Mouse (Mus musculus) bone marrow macrophage, adult 2 months (primary cell): ENCODE results near the gene Spdef. TPM values are rescaled to one million over a fixed set of nuclear protein-coding genes. Genes with fewer than 3 reads are reported as not detected.

Source experiments
- H3K27ac ChIP-seq: 2 replicates; pipeline ENCODE4 v1.5.1; 2012; ENCODE audit warnings: low read depth, low read length; ENCODE audit not compliant: insufficient read depth
- H3K4me1 ChIP-seq: 2 replicates; pipeline ENCODE4 v1.6.1; 2012; ENCODE audit warnings: low read length; ENCODE audit not compliant: control insufficient read depth, insufficient read depth
- H3K4me3 ChIP-seq: 2 replicates; pipeline ENCODE4 v1.5.1; 2012; ENCODE audit warnings: mild to moderate bottlenecking, low read length, moderate library complexity; ENCODE audit not compliant: insufficient read depth
- CTCF ChIP-seq: IDR thresholded peaks from 2 replicates; pipeline ENCODE4 v1.5.1; 2012; ENCODE audit warnings: low read depth, mild to moderate bottlenecking, low read length, moderate library complexity
- POLR2A ChIP-seq: IDR thresholded peaks from 2 replicates; pipeline ENCODE4 v1.6.1; 2012; ENCODE audit warnings: mild to moderate bottlenecking, low read depth, low read length, borderline replicate concordance
- polyA plus RNA-seq: library from polyadenylated mRNA; stranded (reverse); fragments of >200 nt; gene quantifications from 2 replicates; pipeline ENCODE4 v1.2.4, GENCODE M21; 2012; ENCODE audit not compliant: missing spikeins, insufficient read depth, insufficient read length

The Spdef gene
- not detected in 2 replicates for polyA plus RNA-seq

DNA sequence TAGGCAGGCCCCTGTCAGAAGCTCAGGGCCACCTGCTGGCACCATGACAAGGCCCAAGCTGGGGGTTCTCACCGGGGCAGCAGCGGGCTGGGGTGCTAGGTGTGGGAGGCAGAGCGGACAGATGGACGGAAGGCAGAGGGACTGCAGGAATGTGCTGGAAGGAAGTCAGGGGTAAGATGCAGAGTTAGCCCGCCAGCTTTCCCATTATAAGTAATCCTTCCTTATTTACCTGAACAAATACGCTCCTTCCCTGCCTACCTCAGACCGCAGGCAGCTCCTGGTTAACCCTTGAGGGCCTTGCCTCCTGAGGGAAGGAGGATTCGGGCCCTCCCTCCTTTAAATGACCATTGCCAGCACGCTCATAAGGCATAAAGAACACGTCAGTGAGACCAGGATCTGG, at the start of gene Spdef:
Spdef (minus strand) TSS at position 186 of the 400 bp plus-strand sequence.
- no peak for TF ChIP-seq POLR2A
- no peak for TF ChIP-seq CTCF

DNA sequence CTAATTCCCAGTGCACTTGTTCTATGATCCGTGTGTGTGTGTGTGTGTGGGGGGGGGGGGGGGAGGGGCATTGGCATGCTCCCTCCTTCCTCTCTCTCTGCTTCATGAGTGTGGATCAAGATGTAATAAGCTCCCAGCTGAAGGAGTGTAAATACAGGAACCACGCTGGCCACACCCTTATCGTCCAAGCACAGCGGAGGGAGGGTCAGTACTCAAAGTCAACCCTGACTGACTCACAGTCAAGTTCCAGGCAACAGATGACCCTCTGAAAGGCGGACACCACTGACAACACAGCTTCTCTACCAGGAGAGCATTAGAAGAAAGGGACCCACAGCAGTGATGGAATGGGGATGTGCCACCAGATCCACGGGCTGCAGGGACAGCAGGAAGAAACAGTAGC, 49.1 kb upstream of the Spdef start:
- Histone ChIP-seq H3K27ac (peak overlapping the region; percentile 41), H3K4me1 (peaks cover 39% of the 10 kb centered on the region), H3K4me3 (no peak overlapping the region)
- no peak for TF ChIP-seq CTCF
- TF ChIP-seq POLR2A = no peak

More for the DNA sequence above, at the start of gene Spdef:
- Histone ChIP-seq H3K27ac (no peak within 1 kb of the TSS), H3K4me3 (no peak within 1 kb of the TSS), H3K4me1 (no peaks in the 10 kb centered on the region)

DNA sequence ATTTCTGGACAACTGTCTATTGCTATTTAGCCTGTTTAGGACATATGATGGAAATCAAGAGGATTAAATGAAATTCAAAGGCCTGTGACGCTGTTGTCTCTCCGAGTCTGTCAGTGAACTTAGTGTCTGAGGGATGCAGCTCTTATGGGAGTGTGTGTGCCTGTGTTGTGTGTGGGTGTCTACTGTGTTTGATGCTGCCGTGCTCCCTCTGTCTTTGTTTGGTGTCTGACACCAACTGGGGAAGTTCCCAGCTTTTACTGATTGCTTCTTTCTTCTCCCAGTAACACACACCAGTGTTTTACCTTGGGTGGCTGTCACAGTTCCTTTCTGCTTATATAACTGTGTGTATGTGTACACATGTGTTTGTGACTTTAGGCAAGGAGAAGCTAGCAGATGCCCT, 45.4 kb upstream of the Spdef start:
- TF ChIP-seq CTCF (no peak), POLR2A (no peak)
- Histone ChIP-seq H3K27ac (no peak overlapping the region), H3K4me1 (peaks cover 19% of the 10 kb centered on the region), H3K4me3 (no peak overlapping the region)

DNA sequence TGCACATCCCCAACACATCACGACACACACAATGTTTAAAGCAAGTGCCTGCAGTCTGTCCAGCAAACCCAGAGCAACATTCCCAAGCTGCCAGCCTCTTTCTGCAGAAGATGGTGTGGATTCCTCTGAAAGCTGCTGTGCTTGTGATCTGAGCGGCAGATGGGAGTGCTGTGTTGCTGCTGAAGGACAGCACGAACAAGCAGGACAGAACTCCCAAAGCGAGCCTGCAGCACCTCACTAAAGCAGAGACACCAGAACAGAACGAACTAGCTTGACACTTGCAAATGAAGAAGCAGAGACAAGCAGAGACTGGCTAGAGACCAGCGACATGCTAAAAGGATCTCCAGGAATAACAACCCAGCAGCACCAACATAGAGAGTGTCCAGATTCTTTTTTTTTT, 42.9 kb upstream of the Spdef start:
- TF ChIP-seq CTCF (no peak), POLR2A (no peak)
- Histone ChIP-seq H3K4me3 (no peak overlapping the region), H3K4me1 (peaks cover 14% of the 10 kb centered on the region), H3K27ac (no peak overlapping the region)

DNA sequence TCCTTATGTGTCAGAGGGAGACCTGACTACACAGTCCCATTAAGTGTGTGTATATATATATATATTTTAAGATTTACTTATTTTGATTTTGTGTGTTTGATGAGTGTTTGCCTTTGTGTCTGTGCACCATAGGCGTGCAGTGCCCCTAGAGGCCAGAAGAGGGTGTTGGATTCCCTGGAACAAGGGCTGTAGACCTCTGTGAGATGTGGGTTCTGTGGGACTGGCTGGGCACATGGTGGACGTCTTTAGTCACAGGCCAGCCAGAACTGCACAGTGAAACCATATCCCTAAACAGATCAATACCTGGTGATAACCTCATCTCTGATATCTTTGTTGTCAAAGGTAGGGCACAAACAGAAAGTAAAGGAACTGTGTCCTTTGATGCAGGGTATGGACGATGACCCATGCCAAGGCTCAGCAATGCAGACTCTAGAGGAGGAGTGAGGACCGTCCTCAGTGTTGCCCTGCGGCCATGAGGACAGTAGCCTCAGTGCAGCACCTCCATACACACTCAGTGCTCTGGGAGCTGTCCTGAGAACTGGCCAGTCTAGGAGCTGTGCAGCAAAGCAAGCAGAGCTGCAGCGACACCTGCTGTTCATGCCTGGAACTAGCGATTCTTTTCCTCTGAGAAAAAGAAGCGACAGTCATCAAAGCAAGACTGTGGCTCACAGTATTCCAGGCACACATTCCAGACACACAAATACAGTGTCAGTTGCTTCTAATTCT, 40.2 kb upstream of the Spdef start:
- Histone ChIP-seq H3K4me3 (no peak overlapping the region), H3K27ac (no peak overlapping the region), H3K4me1 (peaks cover 21% of the 10 kb centered on the region)
- TF ChIP-seq CTCF = no peak
- TF ChIP-seq POLR2A = no peak

DNA sequence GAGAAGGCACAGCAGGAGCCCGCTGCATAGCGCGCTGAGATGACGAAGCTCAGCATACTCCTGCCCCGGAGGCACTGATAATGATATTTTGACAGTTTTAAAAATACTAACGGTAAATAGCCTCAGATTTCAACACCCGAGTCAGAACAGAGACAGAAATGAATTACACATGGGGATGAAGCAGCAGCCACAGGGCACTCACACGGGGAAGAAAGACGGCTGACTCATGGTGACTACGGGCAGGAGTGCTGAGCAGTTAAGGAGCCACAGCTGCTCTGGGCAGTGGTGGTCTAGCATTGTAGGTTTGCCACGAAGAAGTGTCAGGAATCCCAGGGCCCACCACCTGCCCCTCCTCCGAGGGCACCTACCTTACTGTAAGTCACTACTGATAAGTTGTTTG, 38.8 kb upstream of the Spdef start:
- no peak overlapping the region for H3K4me3 ChIP-seq
- no peak for TF ChIP-seq CTCF
- no peak for TF ChIP-seq POLR2A
- H3K27ac ChIP-seq = peak overlapping the region; percentile 24; the same call in 1 of the 2 replicates
- H3K4me1 ChIP-seq = peaks cover 21% of the 10 kb centered on the region

DNA sequence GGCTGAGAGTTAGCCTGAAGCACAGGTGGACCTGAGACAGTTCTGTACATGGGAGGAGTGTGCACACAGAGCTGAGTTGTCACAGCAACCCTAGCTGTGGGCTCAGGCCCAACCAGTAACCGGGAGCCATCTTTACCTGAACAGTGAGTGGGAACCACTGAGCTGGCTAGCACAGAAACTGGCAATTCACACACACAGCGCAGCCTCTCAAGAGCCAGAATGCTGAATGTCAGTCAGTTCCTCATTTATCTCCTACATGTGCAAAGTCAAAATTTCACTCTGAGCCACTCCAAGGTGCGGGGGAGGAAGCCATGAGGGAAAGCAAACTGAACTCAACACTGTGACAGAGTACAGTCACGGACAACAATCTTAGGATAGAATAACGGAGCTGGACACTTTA, 38.4 kb upstream of the Spdef start:
- H3K4me1 ChIP-seq = peaks cover 21% of the 10 kb centered on the region
- no peak overlapping the region for H3K4me3 ChIP-seq
- TF ChIP-seq CTCF = no peak
- TF ChIP-seq POLR2A = no peak
- peak overlapping the region; percentile 24; the same call in 1 of the 2 replicates for H3K27ac ChIP-seq

DNA sequence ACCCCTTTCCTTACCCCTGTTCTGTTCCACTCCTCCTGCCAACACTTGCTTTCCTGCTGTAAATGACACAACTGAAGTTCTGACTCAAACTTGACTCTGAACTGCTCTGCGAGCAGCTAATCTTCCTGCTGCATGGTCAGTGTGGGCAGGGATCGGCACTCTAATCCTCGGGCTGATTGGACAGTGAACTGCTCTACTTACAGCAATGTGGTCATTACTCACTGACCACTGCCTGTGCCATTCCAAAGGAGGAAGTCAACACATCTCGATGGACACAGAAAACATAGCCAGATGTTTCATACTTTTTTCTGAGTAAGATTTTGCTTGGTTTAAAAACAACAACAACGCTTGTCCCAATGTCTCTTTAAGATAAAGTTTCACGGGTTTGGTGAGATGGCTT, 36.3 kb upstream of the Spdef start:
- H3K27ac ChIP-seq = peak overlapping the region; percentile 35; the same call in 1 of the 2 replicates
- H3K4me3 ChIP-seq = no peak overlapping the region
- no peak for TF ChIP-seq CTCF
- TF ChIP-seq POLR2A = no peak
- peaks cover 21% of the 10 kb centered on the region for H3K4me1 ChIP-seq

DNA sequence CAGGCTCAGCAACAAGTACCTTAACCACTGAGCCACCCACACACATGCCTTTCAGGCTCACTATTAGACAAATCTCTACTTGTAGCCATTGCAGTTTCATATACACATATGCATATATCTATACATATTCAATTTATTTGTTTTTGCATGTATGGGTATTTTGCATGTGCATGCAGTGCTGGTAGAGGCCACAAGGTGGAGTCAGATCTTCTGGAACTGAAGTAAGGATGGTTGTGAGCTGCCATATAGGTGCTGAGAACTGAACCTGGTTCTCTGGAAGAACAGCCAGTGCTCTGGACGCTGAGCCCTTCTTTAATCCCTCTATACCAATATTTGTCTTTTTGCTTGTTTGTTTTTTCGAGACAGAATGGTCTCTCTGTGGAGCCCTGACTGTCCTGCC, 35.7 kb upstream of the Spdef start:
- H3K27ac ChIP-seq = peak overlapping the region; percentile 35; the same call in 1 of the 2 replicates
- H3K4me3 ChIP-seq = no peak overlapping the region
- TF ChIP-seq POLR2A = no peak
- peaks cover 21% of the 10 kb centered on the region for H3K4me1 ChIP-seq

DNA sequence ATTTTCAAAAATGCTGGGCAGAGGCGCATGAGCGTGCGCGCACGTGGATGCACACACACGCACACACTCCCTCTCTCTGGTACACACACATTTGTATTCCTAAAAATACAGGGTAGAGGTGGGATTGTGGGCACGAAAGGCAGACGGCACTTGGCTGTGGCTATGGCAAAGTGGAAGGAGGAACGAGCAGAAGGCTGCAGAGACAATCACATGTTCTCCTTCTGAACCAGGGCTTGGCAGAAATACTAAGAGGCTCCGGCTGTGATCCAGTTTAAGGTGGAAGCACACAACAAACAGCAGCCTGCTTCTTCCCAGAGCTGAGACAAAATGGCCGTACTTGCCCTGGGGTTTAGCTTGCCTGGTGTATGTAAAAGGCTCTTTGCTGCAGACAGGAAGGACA, 34.1 kb upstream of the Spdef start:
- H3K4me3 ChIP-seq = no peak overlapping the region
- H3K4me1 ChIP-seq = peaks cover 18% of the 10 kb centered on the region
- no peak overlapping the region for H3K27ac ChIP-seq
- TF ChIP-seq CTCF (no peak), POLR2A (no peak)
